Mouse (Mus musculus) Patski (cell line): ENCODE results near the gene Ly6g5c. TPM values are rescaled to one million over a fixed set of nuclear protein-coding genes. Genes with fewer than 3 reads are reported as not detected.

ENCODE experiments used
- ATAC-seq: fragments of 100-300 bp; one replicate; pipeline ENCODE4 v1.8.0; 2021
- CTCF ChIA-PET: fragments of 350-600 bp; sonication (Branson Sonifier 250); formaldehyde crosslinking; loops from one replicate; lab custom pipeline; 2022; ENCODE audit warnings: inconsistent platforms; lab: Charles Lee
- POLR2A ChIA-PET: fragments of 350-600 bp; sonication (Branson Sonifier 250); formaldehyde crosslinking; loops from one replicate; lab custom pipeline; 2022; ENCODE audit warnings: antibody characterized with exemption, inconsistent platforms; lab: Charles Lee
- DNase-seq: peaks from one replicate; pipeline ENCODE4 v3.0.0-alpha.2; 2011; ENCODE audit warnings: low read depth, low spot score
- H3K27me3 ChIP-seq: fragments of 371-371 bp; one replicate; pipeline ENCODE4 v1.5.1; 2021
- CTCF ChIP-seq: fragments of 100-300 bp; IDR thresholded peaks from one replicate; pipeline ENCODE4 v1.5.1; 2021
- in situ Hi-C: fragments of 300-500 bp; cut with MboI; formaldehyde crosslinking; loops from 3 replicates; pipeline ENCODE4 v1.11.1; 2018; ENCODE audit warnings: low pct_unique_long_range_greater_than_20kb, mixed read lengths
- polyA plus RNA-seq: library from polyadenylated mRNA; unstranded; gene quantifications from one replicate; pipeline ENCODE4 v1.2.3, GENCODE M21; 2021

Gene Ly6g5c
- polyA plus RNA-seq = not detected

- CTCF ChIA-PET = interaction anchor here (1.4 kb wide), 1 partner anchor 88 kb away, joined by 3 read pairs; no protein-coding TSS in a partner anchor
- TF ChIP-seq CTCF = no peak
- DNase-seq (no peak), ATAC-seq (no peak)
- H3K27me3 ChIP-seq = no peaks in the 10 kb centered on the region
- POLR2A ChIA-PET = no interaction called here
- in situ Hi-C loops = no loop called here
Observed at GRCm38 (mm10) chr17:35108097-35108496, at the start of gene Ly6g5c. Gene Ly6g5c, plus strand, starts transcription at chr17:35108279.

- CTCF ChIA-PET = interaction anchor here (1.1 kb wide), 1 partner anchor 17 kb away, joined by 3 read pairs; no protein-coding TSS in a partner anchor
Observed at GRCm38 (mm10) chr17:35058316-35058715, 49.8 kb upstream of the Ly6g5c start.

GRCm38 (mm10) chr17:35058911-35059892, 48.9 kb upstream of the Ly6g5c start, which contains the start of gene Ddah2:
Gene Ddah2, plus strand, starts transcription at chr17:35059035.
- H3K27me3 ChIP-seq = no peaks in the 10 kb centered on the region
- POLR2A ChIA-PET = interaction anchor here (0.7 to 1.8 kb wide), 9 partner anchors 7 to 108 kb away, joined by 3 to 9 read pairs (median 3); partner anchors contain the start of gene Clic1
- TF ChIP-seq CTCF = no peak
- DNase-seq (no peak), ATAC-seq (peak; percentile 70)
- CTCF ChIA-PET = interaction anchor here (0.8 to 1.4 kb wide), 6 partner anchors 8 to 39 kb away, joined by 3 to 5 read pairs (median 3); partner anchors contain the start of gene Ly6g6f
- in situ Hi-C loops = no loop called here

More at GRCm38 (mm10) chr17:35058316-35058715, 49.8 kb upstream of the Ly6g5c start:
- DNase-seq (no peak), ATAC-seq (no peak)
- no peaks in the 10 kb centered on the region for H3K27me3 ChIP-seq
- in situ Hi-C loops = no loop called here
- TF ChIP-seq CTCF = no peak
- POLR2A ChIA-PET = interaction anchor here (0.7 to 1.8 kb wide), 5 partner anchors 9 to 48 kb away, joined by 4 to 9 read pairs (median 4); partner anchors contain the start of gene Clic1

- POLR2A ChIA-PET = interaction anchor here (0.7 to 1.6 kb wide), 6 partner anchors 8 to 109 kb away, joined by 3 to 9 read pairs (median 3); no protein-coding TSS in a partner anchor
- H3K27me3 ChIP-seq = no peaks in the 10 kb centered on the region
- in situ Hi-C loops = loop anchor here (5.0 kb wide), 1 partner anchor 38 kb away; no protein-coding TSS in a partner anchor
- no peak for TF ChIP-seq CTCF
- DNase-seq (no peak), ATAC-seq (no peak)
- CTCF ChIA-PET = interaction anchor here (0.8 to 1.4 kb wide), 5 partner anchors 9 to 40 kb away, joined by 3 to 5 read pairs (median 3); partner anchors contain the start of gene Ly6g6f
Observed at GRCm38 (mm10) chr17:35060071-35060470, 48.0 kb upstream of the Ly6g5c start.

- no peaks in the 10 kb centered on the region for H3K27me3 ChIP-seq
- no peak for ATAC-seq
- TF ChIP-seq CTCF = no peak
- DNase-seq = no peak
- in situ Hi-C loops = loop anchor here (5.0 kb wide), 1 partner anchor 39 kb away; no protein-coding TSS in a partner anchor
- CTCF ChIA-PET = interaction anchor here (1.2 kb wide), 1 partner anchor 40 kb away, joined by 3 read pairs; no protein-coding TSS in a partner anchor
- POLR2A ChIA-PET = interaction anchor here (0.6 to 1.3 kb wide), 2 partner anchors 9 to 25 kb away, joined by 3 read pairs; no protein-coding TSS in a partner anchor
Observed at GRCm38 (mm10) chr17:35060737-35061297, 47.3 kb upstream of the Ly6g5c start.

GRCm38 (mm10) chr17:35061299-35061698, 46.8 kb upstream of the Ly6g5c start:
- no peak for TF ChIP-seq CTCF
- ChIA-PET POLR2A (interaction anchor here (0.6 to 1.3 kb wide), 2 partner anchors 10 to 25 kb away, joined by 3 read pairs; no protein-coding TSS in a partner anchor), CTCF (interaction anchor here (1.2 kb wide), 1 partner anchor 41 kb away, joined by 3 read pairs; no protein-coding TSS in a partner anchor)
- no peak for ATAC-seq
- DNase-seq = no peak
- in situ Hi-C loops = loop anchor here (5.0 kb wide), 1 partner anchor 39 kb away; no protein-coding TSS in a partner anchor
- no peaks in the 10 kb centered on the region for H3K27me3 ChIP-seq

GRCm38 (mm10) chr17:35063466-35063865, 44.6 kb upstream of the Ly6g5c start:
- in situ Hi-C loops = loop anchor here (5.0 kb wide), 1 partner anchor 41 kb away; no protein-coding TSS in a partner anchor
- POLR2A ChIA-PET = interaction anchor here (0.6 to 1.3 kb wide), 3 partner anchors 15 to 45 kb away, joined by 3 to 7 read pairs (median 5); no protein-coding TSS in a partner anchor
- TF ChIP-seq CTCF = no peak
- CTCF ChIA-PET = interaction anchor here (1.5 kb wide), 1 partner anchor 43 kb away, joined by 3 read pairs; no protein-coding TSS in a partner anchor
- no peaks in the 10 kb centered on the region for H3K27me3 ChIP-seq
- ATAC-seq = no peak
- DNase-seq = no peak

- ATAC-seq (no peak), DNase-seq (no peak)
- POLR2A ChIA-PET = interaction anchor here (1.1 kb wide), 1 partner anchor 16 kb away, joined by 5 read pairs; no protein-coding TSS in a partner anchor
- in situ Hi-C loops = loop anchor here (5.0 kb wide), 1 partner anchor 42 kb away; no protein-coding TSS in a partner anchor
- no peaks in the 10 kb centered on the region for H3K27me3 ChIP-seq
- CTCF ChIA-PET = interaction anchor here (1.4 to 1.5 kb wide), 2 partner anchors 12 to 42 kb away, joined by 3 to 4 read pairs; partner anchors contain the start of gene Ly6g6e
- no peak for TF ChIP-seq CTCF
Observed at GRCm38 (mm10) chr17:35064378-35064877, 43.7 kb upstream of the Ly6g5c start.
